Mouse (Mus musculus): ENCODE results near the gene Pde3b. TPM values are rescaled to one million over a fixed set of nuclear protein-coding genes. Genes with fewer than 3 reads are reported as not detected.
"Not testable (repeated sequence)": the region's sequence is repeated elsewhere in the genome, so short reads cannot be mapped to it uniquely, and the experiment has no call there.

The Pde3b gene
- 7.5 and 13.7 TPM in 2 replicates for total RNA-seq (2014; rRNA removed; ENCODE audit: low replicate concordance)
- polyA plus RNA-seq (2015; fragmentation: Nextera tagmentation; extraction: Ambion mirVana) = 1.7 and 1.9 TPM in 2 replicates

DNA sequence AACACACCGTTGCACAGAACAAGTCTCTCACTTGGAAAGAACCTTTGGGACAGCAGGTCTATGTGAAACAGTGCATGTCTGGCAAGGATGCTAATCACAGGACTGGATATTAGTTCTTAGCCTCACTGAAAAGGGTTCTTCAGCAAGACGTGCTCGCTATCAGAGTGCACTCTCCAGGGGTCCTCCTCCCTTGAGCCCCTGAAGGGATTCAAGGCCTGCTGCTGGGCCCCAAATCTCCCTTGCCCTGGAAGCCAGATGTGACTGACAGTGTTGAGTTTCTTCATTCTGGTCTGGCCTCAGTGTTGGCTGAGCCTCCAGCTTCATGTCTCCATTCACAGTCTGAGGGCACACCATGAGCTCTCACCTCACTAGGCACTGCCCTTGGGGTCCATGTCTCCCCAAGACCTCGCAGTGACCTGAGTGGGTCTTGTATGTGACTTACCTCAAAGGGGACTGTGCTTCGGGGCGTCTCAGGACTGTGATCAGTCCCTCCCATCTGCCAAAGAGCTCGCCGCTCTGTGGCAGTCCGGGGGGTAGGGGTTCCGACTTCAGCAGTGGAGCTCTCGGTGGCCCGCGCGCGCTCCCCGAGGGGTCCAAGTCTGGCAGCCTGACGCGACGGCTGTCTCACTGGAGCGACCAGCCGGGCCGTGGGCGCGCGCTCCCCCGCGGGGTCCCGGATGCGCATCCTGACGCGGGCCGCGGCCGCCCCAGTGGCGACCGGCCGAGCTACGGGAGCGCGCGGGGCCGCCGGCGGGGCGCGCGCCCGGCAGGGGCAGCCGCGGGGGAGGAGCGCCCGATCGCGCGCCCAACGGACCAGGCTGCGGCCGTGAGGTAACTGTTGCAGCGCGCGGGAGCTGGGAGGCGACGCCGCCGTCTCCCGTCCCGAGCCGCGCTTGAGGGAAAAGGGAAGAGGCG, at the start of gene Pde3b:
Pde3b (plus strand) TSS at position 861 of the 915 bp plus-strand sequence.
- peak; percentile 85 for ATAC-seq (ENCODE audit: insufficient read depth, low read depth)
- Histone ChIP-seq H3K4me2 (ENCODE audit: low read depth, low read length) (peak within 1 kb of the TSS; percentile 95), H3K9ac (replicated peaks; ENCODE audit: low read depth, low read length) (peak within 1 kb of the TSS; percentile 84), H3K36me3 (replicated peaks; ENCODE audit: control insufficient read depth, insufficient read depth, low read length) (no peaks in the 10 kb centered on the region), H3K4me1 (ENCODE audit: control insufficient read depth, insufficient read depth) (peaks cover 17% of the 10 kb centered on the region; the same call in 1 of the 2 replicates), H3K27ac (ENCODE audit: low read depth) (peak within 1 kb of the TSS; percentile 79), H3K9me3 (replicated peaks; ENCODE audit: control insufficient read depth, low read length) (no peaks in the 10 kb centered on the region), H3K27me3 (ENCODE audit: control insufficient read depth, insufficient read depth, low read length) (no peaks in the 10 kb centered on the region), H3K4me3 (ENCODE audit: low read depth, low read length) (peak within 1 kb of the TSS; percentile 74)
- peak; percentile 46 for DNase-seq (ENCODE audit: low spot score)
- TF ChIP-seq EP300 (IDR thresholded peaks at IDR 0.05; ENCODE audit: low read depth) = no peak
- no peak for TF ChIP-seq CTCF (IDR thresholded peaks at IDR 0.05; ENCODE audit: low read depth)
- WGBS = 5% methylated on average over 41 of the region's 70 CpGs

- Histone ChIP-seq H3K4me1 (ENCODE audit: control insufficient read depth, insufficient read depth) (no peaks in the 10 kb centered on the region), H3K27ac (ENCODE audit: low read depth) (no peak overlapping the region), H3K27me3 (ENCODE audit: control insufficient read depth, insufficient read depth, low read length) (no peaks in the 10 kb centered on the region), H3K4me2 (ENCODE audit: low read depth, low read length) (no peak overlapping the region), H3K9ac (replicated peaks; ENCODE audit: low read depth, low read length) (no peak overlapping the region), H3K4me3 (ENCODE audit: low read depth, low read length) (no peak overlapping the region), H3K36me3 (replicated peaks; ENCODE audit: control insufficient read depth, insufficient read depth, low read length) (no peaks in the 10 kb centered on the region), H3K9me3 (replicated peaks; ENCODE audit: control insufficient read depth, low read length) (no peaks in the 10 kb centered on the region)
- TF ChIP-seq EP300 (IDR thresholded peaks at IDR 0.05; ENCODE audit: low read depth) (no peak), CTCF (IDR thresholded peaks at IDR 0.05; ENCODE audit: low read depth) (no peak)
- ATAC-seq (ENCODE audit: insufficient read depth, low read depth) (no peak), DNase-seq (ENCODE audit: low spot score) (no peak)
- 71% methylated on average over 3 of the region's 3 CpGs for WGBS
These were observed 13.0 kb upstream of the Pde3b start for GRCm38 (mm10) chr7:114402130-114402529.

GRCm38 (mm10) chr7:114415336-114416020, 397 bp downstream of the Pde3b start:
- Histone ChIP-seq H3K27me3 (ENCODE audit: control insufficient read depth, insufficient read depth, low read length) (no peaks in the 10 kb centered on the region), H3K9ac (replicated peaks; ENCODE audit: low read depth, low read length) (peak overlapping the region; percentile 84), H3K36me3 (replicated peaks; ENCODE audit: control insufficient read depth, insufficient read depth, low read length) (no peaks in the 10 kb centered on the region), H3K4me2 (ENCODE audit: low read depth, low read length) (peak overlapping the region; percentile 95), H3K4me1 (ENCODE audit: control insufficient read depth, insufficient read depth) (peaks cover 17% of the 10 kb centered on the region; the same call in 1 of the 2 replicates), H3K4me3 (ENCODE audit: low read depth, low read length) (peak overlapping the region; percentile 74), H3K9me3 (replicated peaks; ENCODE audit: control insufficient read depth, low read length) (no peaks in the 10 kb centered on the region), H3K27ac (ENCODE audit: low read depth) (peak overlapping the region; percentile 79)
- ATAC-seq (ENCODE audit: insufficient read depth, low read depth) (peak; percentile 68), DNase-seq (ENCODE audit: low spot score) (peak; percentile 20)
- TF ChIP-seq EP300 (IDR thresholded peaks at IDR 0.05; ENCODE audit: low read depth) (no peak), CTCF (IDR thresholded peaks at IDR 0.05; ENCODE audit: low read depth) (no peak)
- WGBS = under 1% methylated on average over 66 of the region's 103 CpGs

GRCm38 (mm10) chr7:114416021-114416845, 1.2 kb downstream of the Pde3b start:
- peak overlapping the region; percentile 74 for H3K4me3 ChIP-seq (ENCODE audit: low read depth, low read length)
- TF ChIP-seq EP300 (IDR thresholded peaks at IDR 0.05; ENCODE audit: low read depth) (no peak), CTCF (IDR thresholded peaks at IDR 0.05; ENCODE audit: low read depth) (no peak)
- peak overlapping the region; percentile 95 for H3K4me2 ChIP-seq (ENCODE audit: low read depth, low read length)
- H3K27me3 ChIP-seq (ENCODE audit: control insufficient read depth, insufficient read depth, low read length) = no peaks in the 10 kb centered on the region
- no peaks in the 10 kb centered on the region for H3K9me3 ChIP-seq (replicated peaks; ENCODE audit: control insufficient read depth, low read length)
- H3K4me1 ChIP-seq (ENCODE audit: control insufficient read depth, insufficient read depth) = peaks cover 17% of the 10 kb centered on the region; the same call in 1 of the 2 replicates
- 2% methylated on average over 61 of the region's 66 CpGs for WGBS
- ATAC-seq (ENCODE audit: insufficient read depth, low read depth) (peak; percentile 26), DNase-seq (ENCODE audit: low spot score) (peak; percentile 16)
- H3K27ac ChIP-seq (ENCODE audit: low read depth) = peak overlapping the region; percentile 79; the same call in 1 of the 2 replicates
- H3K36me3 ChIP-seq (replicated peaks; ENCODE audit: control insufficient read depth, insufficient read depth, low read length) = no peaks in the 10 kb centered on the region
- H3K9ac ChIP-seq (replicated peaks; ENCODE audit: low read depth, low read length) = peak overlapping the region; percentile 84

DNA sequence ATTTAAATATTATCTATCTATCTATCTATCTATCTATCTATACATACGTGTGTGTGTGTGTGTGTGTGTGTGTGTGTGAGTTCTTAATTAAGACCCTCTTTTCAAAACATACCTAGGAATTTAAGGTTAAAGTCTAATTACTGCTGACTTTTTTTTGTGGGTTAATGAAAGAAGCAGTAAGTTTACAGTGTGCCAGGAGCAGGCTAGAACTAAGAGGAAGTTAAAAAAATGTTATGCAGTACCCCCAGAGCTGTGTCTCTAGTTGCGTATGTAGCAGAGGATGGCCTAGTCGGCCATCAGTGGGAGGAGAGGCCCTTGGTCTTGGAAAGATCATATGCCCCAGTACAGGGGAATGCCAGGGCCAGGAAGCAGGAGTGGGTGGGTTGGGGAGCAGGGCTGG, 4.2 kb downstream of the Pde3b start:
- H3K27me3 ChIP-seq (ENCODE audit: control insufficient read depth, insufficient read depth, low read length); H3K36me3 ChIP-seq (replicated peaks; ENCODE audit: control insufficient read depth, insufficient read depth, low read length); ATAC-seq (ENCODE audit: insufficient read depth, low read depth); H3K4me2 ChIP-seq (ENCODE audit: low read depth, low read length); H3K27ac ChIP-seq (ENCODE audit: low read depth); DNase-seq (ENCODE audit: low spot score); H3K9me3 ChIP-seq (replicated peaks; ENCODE audit: control insufficient read depth, low read length); H3K9ac ChIP-seq (replicated peaks; ENCODE audit: low read depth, low read length); H3K4me3 ChIP-seq (ENCODE audit: low read depth, low read length): not testable (repeated sequence)
- WGBS = 67% methylated on average over 3 of the region's 3 CpGs
- peaks cover 16% of the 10 kb centered on the region; the same call in 1 of the 2 replicates for H3K4me1 ChIP-seq (ENCODE audit: control insufficient read depth, insufficient read depth)
